Mouse (Mus musculus) lung, postnatal 0 days (tissue): ENCODE measurements around the gene Icosl.

Experiments used
- CTCF ChIP-seq: IDR thresholded peaks from 2 replicates; pipeline ENCODE4 v1.5.1; 2016; ENCODE audit warnings: antibody characterized with exemption, mild to moderate bottlenecking
- EP300 ChIP-seq: IDR thresholded peaks from 2 replicates; pipeline ENCODE4 v1.6.1; 2016; ENCODE audit warnings: antibody characterized with exemption, mild to moderate bottlenecking, control low read depth

DNA sequence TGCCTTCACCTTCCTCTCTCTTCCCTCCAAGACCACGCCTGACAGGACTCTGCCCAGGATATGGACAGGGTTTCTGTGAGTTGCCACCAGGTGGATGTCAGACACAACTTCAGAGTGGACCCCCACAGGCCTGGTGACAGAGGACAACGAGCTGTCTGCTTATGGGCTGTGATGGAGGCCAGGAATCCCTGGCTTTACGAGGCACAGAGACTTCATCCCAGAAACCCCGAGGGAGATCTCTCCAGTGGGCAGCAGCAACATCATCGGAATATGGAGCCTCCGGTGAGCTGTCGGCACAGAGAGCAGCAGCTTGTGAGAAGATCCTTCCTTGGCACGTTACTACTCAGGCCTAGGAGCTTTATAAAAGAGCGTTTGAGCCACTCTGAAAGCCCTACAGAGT is 8.8 kb downstream of the Icosl start:
- no peak for TF ChIP-seq CTCF
- TF ChIP-seq EP300: no peak
